Mouse (Mus musculus): Measurements from ENCODE around the gene Fhit.
A peak's percentile ranks its signal among the peaks of the same experiment; 100 is the strongest.

The Fhit gene

GRCm38 (mm10) chr14:10711841-10712521 lies 449.9 kb downstream of the Fhit start:
- no peak for DNase-seq (ENCODE audit: low spot score in 2 of 2)

- DNase-seq (ENCODE audit: low spot score in 2 of 2), result no peak
These were observed 451.0 kb downstream of the Fhit start for GRCm38 (mm10) chr14:10710796-10711311.

- no peak for DNase-seq (ENCODE audit: low spot score in 2 of 2)
These were observed 460.1 kb downstream of the Fhit start for GRCm38 (mm10) chr14:10701707-10702106.

GRCm38 (mm10) chr14:10680041-10680440 lies 481.8 kb downstream of the Fhit start:
- peak in 1 of 2 experiments; percentile 8 for DNase-seq (ENCODE audit: low spot score in 2 of 2)

- DNase-seq (ENCODE audit: low spot score in 2 of 2), result no peak
These were observed 482.2 kb downstream of the Fhit start for GRCm38 (mm10) chr14:10679638-10680037.

GRCm38 (mm10) chr14:10677627-10678026 lies 484.2 kb downstream of the Fhit start:
- DNase-seq (ENCODE audit: low spot score in 2 of 2), result no peak

GRCm38 (mm10) chr14:10660247-10660646 lies 501.6 kb downstream of the Fhit start:
- no peak for DNase-seq (ENCODE audit: low spot score in 2 of 2)

- DNase-seq (ENCODE audit: low spot score in 2 of 2), result no peak
These were observed 502.5 kb downstream of the Fhit start for GRCm38 (mm10) chr14:10659326-10659725.

- DNase-seq (ENCODE audit: low spot score in 2 of 2), result no peak
These were observed 503.6 kb downstream of the Fhit start for GRCm38 (mm10) chr14:10658219-10658618.

GRCm38 (mm10) chr14:10657364-10657763 lies 504.5 kb downstream of the Fhit start:
- DNase-seq (ENCODE audit: low spot score in 2 of 2), result no peak

- no peak for DNase-seq (ENCODE audit: low spot score in 2 of 2)
These were observed 506.0 kb downstream of the Fhit start for GRCm38 (mm10) chr14:10655842-10656241.

- DNase-seq (ENCODE audit: low spot score in 2 of 2), result no peak
These were observed 514.0 kb downstream of the Fhit start for GRCm38 (mm10) chr14:10647832-10648231.

GRCm38 (mm10) chr14:10631783-10632182 lies 530.1 kb downstream of the Fhit start:
- DNase-seq (ENCODE audit: low spot score in 2 of 2), result no peak

GRCm38 (mm10) chr14:10630831-10631360 lies 530.9 kb downstream of the Fhit start:
- peak; percentile 6 to 66 for DNase-seq (ENCODE audit: low spot score in 2 of 2)

GRCm38 (mm10) chr14:10593467-10593866 lies 568.4 kb downstream of the Fhit start:
- no peak for DNase-seq (ENCODE audit: low spot score in 2 of 2)

- no peak for DNase-seq (ENCODE audit: low spot score in 2 of 2)
These were observed 592.8 kb downstream of the Fhit start for GRCm38 (mm10) chr14:10568937-10569552.

- no peak for DNase-seq (ENCODE audit: low spot score in 2 of 2)
These were observed 594.1 kb downstream of the Fhit start for GRCm38 (mm10) chr14:10567771-10568170.

- no peak for DNase-seq (ENCODE audit: low spot score in 2 of 2)
These were observed 607.1 kb downstream of the Fhit start for GRCm38 (mm10) chr14:10554755-10555154.

GRCm38 (mm10) chr14:10548632-10549031 lies 613.2 kb downstream of the Fhit start:
- DNase-seq (ENCODE audit: low spot score in 2 of 2), result no peak

- no peak for DNase-seq (ENCODE audit: low spot score in 2 of 2)
These were observed 615.9 kb downstream of the Fhit start for GRCm38 (mm10) chr14:10545916-10546315.

GRCm38 (mm10) chr14:10534862-10535261 lies 627.0 kb downstream of the Fhit start:
- DNase-seq (ENCODE audit: low spot score in 2 of 2), result no peak

- no peak for DNase-seq (ENCODE audit: low spot score in 2 of 2)
These were observed 629.9 kb downstream of the Fhit start for GRCm38 (mm10) chr14:10531748-10532500.

Data from frontal cortex, postnatal 36 days (tissue).